Mouse (Mus musculus) erythroblast, embryonic 14.5 days (primary cell): ENCODE measurements around the gene H2-Eb1. TPM values are rescaled to one million over a fixed set of nuclear protein-coding genes. Genes with fewer than 3 reads are reported as not detected.

Source experiments
- H3K27me3 ChIP-seq: 2 replicates; pipeline ENCODE4 v1.6.1; 2012; ENCODE audit warnings: inconsistent platforms; ENCODE audit not compliant: control insufficient read depth
- H3K36me3 ChIP-seq: 2 replicates; pipeline ENCODE4 v1.6.1; 2012; ENCODE audit warnings: mild to moderate bottlenecking, inconsistent platforms; ENCODE audit not compliant: control insufficient read depth
- H3K4me1 ChIP-seq: 2 replicates; pipeline ENCODE4 v1.6.1; 2012; ENCODE audit warnings: inconsistent platforms; ENCODE audit not compliant: control insufficient read depth
- H3K4me3 ChIP-seq: replicated peaks from 2 replicates; pipeline ENCODE3; 2012; ENCODE audit warnings: moderate library complexity, mild to moderate bottlenecking, inconsistent platforms
- H3K9me3 ChIP-seq: 2 replicates; pipeline ENCODE4 v1.6.1; 2012; ENCODE audit warnings: low read length, inconsistent platforms, mixed read lengths; ENCODE audit not compliant: control insufficient read depth
- GATA1 ChIP-seq: IDR thresholded peaks from 2 replicates; pipeline ENCODE4 v1.6.1; 2012; ENCODE audit warnings: low read length, inconsistent platforms, mixed read lengths
- TAL1 ChIP-seq: IDR thresholded peaks from 3 replicates; pipeline ENCODE4 v1.6.1; 2012; ENCODE audit warnings: low read length, inconsistent platforms, mixed read lengths
- polyA plus RNA-seq: library from polyadenylated mRNA; stranded (reverse); fragments of >175 nt; gene quantifications from 2 replicates; pipeline ENCODE4 v1.2.3, GENCODE M21; 2012

The H2-Eb1 gene
- polyA plus RNA-seq, 1 experiment: not detected

DNA sequence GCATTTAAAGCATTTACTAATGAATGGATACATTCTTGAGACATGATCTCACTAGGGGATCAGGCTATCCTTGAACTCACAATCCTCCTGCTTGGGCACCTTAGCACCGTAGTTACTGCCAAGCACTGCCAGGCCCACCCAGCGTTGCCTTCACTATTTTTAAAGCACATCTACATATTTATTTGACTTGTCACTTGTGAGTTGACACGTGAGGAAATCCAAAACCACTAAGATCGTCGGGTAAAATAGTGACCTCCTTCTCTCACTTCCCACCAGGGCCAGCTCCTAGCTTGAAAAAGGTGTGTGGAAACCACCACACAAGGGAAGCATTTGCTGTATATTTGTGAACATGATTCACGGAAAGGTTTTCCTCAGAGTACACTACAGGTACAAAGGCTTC is 18.7 kb upstream of the H2-Eb1 start:
- no peaks in the 10 kb centered on the region for H3K4me1 ChIP-seq
- no peaks in the 10 kb centered on the region for H3K27me3 ChIP-seq
- H3K9me3 ChIP-seq: no peaks in the 10 kb centered on the region
- H3K4me3 ChIP-seq: no peak overlapping the region
- TF ChIP-seq GATA1: no peak
- TF ChIP-seq TAL1: no peak
- H3K36me3 ChIP-seq: no peaks in the 10 kb centered on the region

DNA sequence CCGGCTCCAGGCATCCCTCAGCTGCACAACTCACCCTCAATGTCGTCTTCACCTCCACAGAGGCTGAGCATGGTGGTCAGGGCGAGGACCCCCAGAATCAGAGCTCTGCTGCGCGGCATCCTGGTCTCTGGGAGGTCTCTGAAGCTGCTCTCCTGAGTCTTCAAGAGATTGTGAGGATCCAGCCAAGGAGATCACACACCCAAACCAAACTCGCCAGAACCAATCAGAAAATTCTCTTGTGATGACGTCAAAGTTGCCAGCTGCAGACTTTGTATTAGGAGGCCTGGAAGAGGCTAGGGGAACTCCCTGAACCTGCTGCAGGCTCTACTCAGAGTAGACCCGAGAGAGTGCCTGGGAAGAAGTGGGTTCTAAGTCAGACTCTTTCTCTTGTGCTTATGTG is 18.0 kb upstream of the H2-Eb1 start, which contains the start of gene H2-Aa:
Gene H2-Aa, minus strand, starts transcription at position 176 of the 400 bp plus-strand sequence.
- Histone ChIP-seq H3K27me3 (no peaks in the 10 kb centered on the region), H3K9me3 (no peaks in the 10 kb centered on the region), H3K4me3 (no peak within 1 kb of the TSS), H3K36me3 (no peaks in the 10 kb centered on the region), H3K4me1 (no peaks in the 10 kb centered on the region)
- TF ChIP-seq GATA1: no peak
- no peak for TF ChIP-seq TAL1

DNA sequence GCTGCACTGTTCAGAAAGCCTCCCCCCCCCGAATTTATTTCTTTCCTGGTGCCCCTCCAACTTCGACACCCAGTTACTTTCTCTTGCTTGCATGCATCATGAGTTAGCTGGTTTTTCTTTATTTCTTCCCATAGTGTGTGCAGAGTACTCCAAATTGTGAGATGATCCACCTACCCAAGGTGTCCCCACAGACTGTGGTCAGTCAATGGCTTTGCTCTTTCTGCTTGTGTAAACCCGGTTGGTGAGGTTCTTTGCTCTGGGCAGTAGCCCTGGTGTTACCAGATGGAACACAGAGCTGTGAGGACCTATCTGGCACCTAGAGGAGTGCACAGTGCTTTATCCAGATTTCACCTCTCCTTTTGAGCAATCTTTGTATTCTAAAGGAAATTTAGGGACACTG is 17.5 kb upstream of the H2-Eb1 start:
- H3K27me3 ChIP-seq: no peaks in the 10 kb centered on the region
- no peaks in the 10 kb centered on the region for H3K9me3 ChIP-seq
- H3K4me3 ChIP-seq: no peak overlapping the region
- H3K4me1 ChIP-seq: no peaks in the 10 kb centered on the region
- H3K36me3 ChIP-seq: no peaks in the 10 kb centered on the region
- TF ChIP-seq GATA1 (no peak), TAL1 (no peak)

DNA sequence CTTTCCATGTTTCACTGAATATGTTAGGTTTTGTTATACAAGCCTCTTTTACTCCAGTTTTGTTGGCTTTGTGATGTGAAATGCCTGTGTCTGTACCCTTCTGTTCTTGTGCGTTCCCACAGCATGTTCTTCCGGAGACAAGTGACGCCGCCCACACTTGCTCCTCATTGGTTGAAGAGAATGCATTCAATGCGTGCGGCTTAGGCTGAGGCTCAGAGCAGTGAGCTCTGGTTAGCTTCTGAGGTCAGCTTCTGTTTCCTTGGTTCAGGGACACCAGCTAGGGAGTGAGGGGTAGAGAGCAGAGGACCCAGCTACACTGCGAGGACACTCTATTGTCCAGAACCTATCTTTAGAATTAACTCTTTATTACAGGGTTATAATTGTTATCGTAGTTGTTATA is 14.1 kb upstream of the H2-Eb1 start:
- no peak overlapping the region for H3K4me3 ChIP-seq
- TF ChIP-seq GATA1: no peak
- TF ChIP-seq TAL1: no peak

DNA sequence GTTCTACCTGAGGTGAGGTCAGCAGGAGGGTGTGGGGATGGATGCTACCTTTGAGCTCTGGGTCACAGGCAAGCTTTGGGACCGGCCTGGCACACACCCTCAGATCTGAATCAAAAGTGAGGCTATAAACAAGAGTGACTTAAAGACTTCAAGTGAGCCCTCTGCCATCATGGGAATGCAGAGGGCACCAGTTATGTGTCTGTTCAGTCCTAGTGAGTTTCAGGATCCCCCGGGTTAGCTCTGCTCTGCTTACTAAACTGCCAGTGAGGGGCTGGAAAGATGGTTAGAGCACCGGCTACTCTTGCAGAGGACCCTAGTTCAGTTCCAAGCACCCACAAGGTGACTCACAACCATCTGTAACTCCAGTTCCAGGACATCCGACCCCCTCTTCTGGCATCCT is 13.1 kb upstream of the H2-Eb1 start:
- no peaks in the 10 kb centered on the region for H3K36me3 ChIP-seq
- no peaks in the 10 kb centered on the region for H3K4me1 ChIP-seq
- no peak overlapping the region for H3K4me3 ChIP-seq
- peaks cover 2% of the 10 kb centered on the region for H3K27me3 ChIP-seq
- no peaks in the 10 kb centered on the region for H3K9me3 ChIP-seq
- TF ChIP-seq TAL1: no peak
- no peak for TF ChIP-seq GATA1

More for the DNA sequence above, 14.1 kb upstream of the H2-Eb1 start:
- Histone ChIP-seq H3K27me3 (peaks cover 2% of the 10 kb centered on the region), H3K9me3 (no peaks in the 10 kb centered on the region), H3K4me1 (no peaks in the 10 kb centered on the region), H3K36me3 (no peaks in the 10 kb centered on the region)

DNA sequence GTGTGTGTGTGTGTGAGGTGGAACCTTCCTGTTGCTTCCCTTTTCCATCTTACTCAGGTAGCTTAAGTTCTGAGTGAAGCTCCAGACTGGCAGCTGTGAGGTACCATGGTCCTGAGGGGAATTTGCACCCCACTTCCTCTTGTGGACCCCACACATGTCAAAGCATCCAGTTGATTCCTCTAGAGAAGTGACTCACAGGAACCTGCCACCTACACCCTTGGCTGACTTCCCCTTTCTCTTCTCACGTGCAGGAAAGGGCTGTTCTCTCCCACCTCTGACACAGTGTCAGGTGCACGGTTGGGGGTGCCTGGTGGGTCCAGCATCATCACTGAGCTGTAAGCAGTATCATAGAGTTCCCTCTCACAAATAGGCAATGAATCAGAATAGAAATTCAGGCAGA is 12.1 kb upstream of the H2-Eb1 start:
- peaks cover 2% of the 10 kb centered on the region for H3K27me3 ChIP-seq
- no peak overlapping the region for H3K4me3 ChIP-seq
- no peaks in the 10 kb centered on the region for H3K4me1 ChIP-seq
- TF ChIP-seq GATA1 (no peak), TAL1 (no peak)
- no peaks in the 10 kb centered on the region for H3K36me3 ChIP-seq
- H3K9me3 ChIP-seq: no peaks in the 10 kb centered on the region

DNA sequence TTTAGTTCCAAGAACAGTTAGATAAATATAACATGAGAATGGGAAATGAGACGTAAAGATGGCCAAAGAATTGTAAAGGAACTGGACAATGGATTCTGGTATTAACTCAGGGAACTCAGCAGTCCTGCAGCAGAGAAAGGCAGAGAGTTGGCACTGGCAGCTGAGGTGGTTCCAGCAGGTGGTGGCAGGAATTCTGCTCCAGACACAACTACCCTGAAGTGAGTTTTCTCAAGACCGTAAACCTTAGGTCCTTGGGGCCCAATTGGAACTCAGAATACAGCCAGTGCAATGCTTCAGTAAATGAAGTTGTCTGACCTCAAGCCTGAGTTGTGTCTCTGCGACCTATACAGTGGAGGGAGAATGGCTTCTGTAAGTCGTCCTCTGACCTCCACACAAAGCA is 11.4 kb upstream of the H2-Eb1 start:
- no peak overlapping the region for H3K4me3 ChIP-seq
- no peaks in the 10 kb centered on the region for H3K36me3 ChIP-seq
- no peaks in the 10 kb centered on the region for H3K9me3 ChIP-seq
- H3K4me1 ChIP-seq: no peaks in the 10 kb centered on the region
- H3K27me3 ChIP-seq: peaks cover 2% of the 10 kb centered on the region
- TF ChIP-seq TAL1 (no peak), GATA1 (no peak)

DNA sequence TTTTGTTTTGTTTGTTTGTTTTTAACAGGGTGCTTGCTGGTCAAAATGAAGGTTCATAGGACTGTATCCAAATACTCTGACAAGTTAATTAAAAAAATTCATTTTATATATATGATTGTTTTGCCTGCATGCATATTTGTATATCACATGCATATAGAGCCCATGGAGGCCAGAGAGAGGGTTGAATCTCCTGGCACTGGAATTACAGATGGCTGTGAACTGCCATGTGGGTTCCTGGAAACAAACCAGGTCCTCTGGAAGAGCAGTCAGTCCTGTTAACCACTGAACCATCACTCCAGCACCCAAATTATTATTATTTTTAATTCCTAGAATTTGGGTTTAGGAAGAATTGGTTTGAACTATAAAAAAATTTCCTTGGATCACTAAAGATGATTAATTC is 10.4 kb upstream of the H2-Eb1 start:
- no peak for TF ChIP-seq GATA1
- TF ChIP-seq TAL1: no peak
- H3K4me1 ChIP-seq: no peaks in the 10 kb centered on the region
- peaks cover 2% of the 10 kb centered on the region for H3K27me3 ChIP-seq
- H3K4me3 ChIP-seq: no peak overlapping the region
- no peaks in the 10 kb centered on the region for H3K36me3 ChIP-seq
- no peaks in the 10 kb centered on the region for H3K9me3 ChIP-seq

DNA sequence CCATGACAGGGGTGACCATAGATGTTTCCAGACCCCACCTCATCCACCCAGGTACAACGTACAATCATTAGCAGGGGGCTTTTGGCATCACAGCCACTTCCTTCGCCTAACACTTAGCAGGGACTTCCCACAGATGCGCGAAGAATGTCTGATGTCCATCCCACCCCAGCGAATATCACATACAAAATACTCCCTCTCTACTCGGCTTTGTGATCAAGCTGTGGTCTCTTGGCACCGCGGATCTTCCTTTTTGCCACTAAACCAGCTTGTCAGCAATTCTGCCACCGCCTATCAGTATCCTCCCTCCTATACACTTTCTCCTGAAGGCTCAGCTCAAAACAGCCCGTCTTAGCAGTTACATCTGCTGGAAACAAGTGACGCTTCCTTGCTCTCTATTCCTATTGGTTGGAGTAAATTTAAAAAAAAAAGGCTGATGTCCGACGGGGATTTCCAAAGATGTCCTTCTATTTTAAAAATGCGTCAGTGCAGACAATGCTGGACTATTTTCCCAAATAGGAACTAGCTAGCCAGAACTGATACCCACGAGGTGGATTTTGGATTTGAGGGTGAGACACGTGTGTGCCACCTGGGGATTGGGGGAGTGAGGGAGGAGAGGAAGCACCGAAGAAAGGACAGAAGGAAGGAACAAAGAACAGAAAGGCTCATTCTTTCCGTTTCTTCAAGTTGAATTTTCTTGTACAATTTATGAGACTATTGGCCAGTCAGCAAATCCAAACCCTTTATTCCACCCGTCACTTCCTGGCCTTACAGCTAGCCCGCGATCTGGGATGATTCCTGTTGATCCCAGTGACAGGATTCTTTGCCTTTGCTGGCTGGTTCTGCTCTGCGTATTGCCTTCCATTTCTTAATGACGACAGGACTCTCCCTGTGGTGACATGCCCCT is 9.5 kb upstream of the H2-Eb1 start:
- no peak overlapping the region for H3K4me3 ChIP-seq
- TF ChIP-seq GATA1 (no peak), TAL1 (no peak)
- no peaks in the 10 kb centered on the region for H3K36me3 ChIP-seq
- H3K4me1 ChIP-seq: no peaks in the 10 kb centered on the region
- H3K27me3 ChIP-seq: peaks cover 2% of the 10 kb centered on the region
- H3K9me3 ChIP-seq: no peaks in the 10 kb centered on the region

DNA sequence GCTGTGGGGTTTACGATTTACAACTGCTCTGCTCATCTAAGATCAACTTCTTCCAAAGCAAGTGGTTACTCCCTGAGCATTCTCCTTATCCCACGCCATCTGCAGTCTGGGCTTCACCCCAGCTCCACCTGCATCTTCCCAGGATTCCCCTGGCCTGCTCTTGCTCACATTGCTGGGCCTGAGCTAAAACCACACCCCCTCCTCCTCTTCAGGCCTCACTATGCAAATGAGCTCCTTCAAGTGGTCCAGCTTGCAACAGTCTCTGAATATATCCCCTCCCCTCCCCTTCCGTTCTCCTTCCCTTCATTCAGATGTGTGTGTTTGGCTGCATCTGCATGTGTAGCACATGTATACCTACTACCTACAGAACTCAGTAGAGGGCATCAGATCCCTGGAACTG is 6.3 kb upstream of the H2-Eb1 start:
- Histone ChIP-seq H3K9me3 (no peaks in the 10 kb centered on the region), H3K4me3 (no peak overlapping the region), H3K36me3 (no peaks in the 10 kb centered on the region), H3K4me1 (no peaks in the 10 kb centered on the region), H3K27me3 (no peaks in the 10 kb centered on the region; the same call in none of the 2 replicates)
- no peak for TF ChIP-seq TAL1
- TF ChIP-seq GATA1: no peak
